Mouse (Mus musculus) MEL-GATA-1-ER (cell line): ENCODE measurements around the gene Tstd2.

Experiments
- DNase-seq: peaks from one replicate; pipeline ENCODE4 v3.0.0-alpha.2; 2012; ENCODE audit warnings: low read depth; ENCODE audit errors: extremely low read depth

Gene Tstd2

DNA sequence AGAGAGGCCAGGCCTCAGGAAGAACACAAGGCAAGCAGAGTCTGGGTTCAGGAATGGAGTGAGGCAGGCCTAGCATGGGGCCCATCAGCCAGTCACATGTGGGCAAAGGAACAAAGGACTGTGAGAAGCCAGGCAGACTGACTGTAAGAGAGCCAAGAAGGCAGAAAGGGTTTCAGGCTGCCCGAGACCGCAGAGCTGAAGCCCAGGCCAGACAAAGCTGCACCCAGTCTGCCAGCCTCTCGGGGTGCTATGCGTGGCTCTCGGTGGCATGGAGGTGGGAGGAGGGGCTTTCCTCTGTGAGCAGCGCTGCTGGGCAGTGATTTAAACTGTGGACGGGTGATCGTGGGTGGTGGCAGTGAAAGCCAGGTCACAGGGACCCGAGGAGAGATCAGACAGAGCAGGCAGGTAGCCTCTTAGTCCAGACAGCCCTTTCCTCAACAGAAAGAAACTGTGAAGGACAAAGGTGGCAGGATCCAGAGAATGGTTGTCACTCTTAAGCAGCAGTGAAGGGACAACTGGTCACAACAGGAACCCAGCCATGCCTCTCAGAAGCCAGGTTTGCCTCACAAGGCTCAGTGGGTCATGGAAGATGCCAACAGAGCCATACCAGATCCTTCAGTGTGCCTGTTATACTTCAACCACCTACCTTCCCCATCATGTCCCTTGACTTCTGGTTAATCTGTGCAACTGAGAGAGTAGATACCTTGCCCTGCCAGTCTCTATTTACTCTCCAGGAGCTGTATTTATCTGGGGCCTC, 53.9 kb downstream of the Tstd2 start:
- DNase-seq = no peak

DNA sequence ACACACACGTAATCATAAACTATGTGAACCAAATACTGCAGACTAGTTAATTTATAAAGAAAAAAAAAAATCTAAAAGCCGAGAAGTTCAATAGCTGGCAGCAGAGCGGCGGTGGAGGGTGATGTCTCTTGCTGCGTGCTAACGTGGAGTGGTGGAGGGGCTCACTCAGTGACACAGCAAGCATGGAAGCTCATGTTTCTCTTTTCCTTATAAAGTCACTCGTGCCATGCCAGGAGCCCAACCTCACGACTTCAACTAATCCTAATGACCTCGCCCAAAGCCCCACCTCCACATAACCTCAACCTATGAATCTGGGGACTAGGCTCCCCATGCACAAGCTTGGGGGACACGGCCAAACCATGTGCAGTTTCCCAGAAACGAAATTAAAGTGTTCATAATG, 55.9 kb downstream of the Tstd2 start:
- no peak for DNase-seq

DNA sequence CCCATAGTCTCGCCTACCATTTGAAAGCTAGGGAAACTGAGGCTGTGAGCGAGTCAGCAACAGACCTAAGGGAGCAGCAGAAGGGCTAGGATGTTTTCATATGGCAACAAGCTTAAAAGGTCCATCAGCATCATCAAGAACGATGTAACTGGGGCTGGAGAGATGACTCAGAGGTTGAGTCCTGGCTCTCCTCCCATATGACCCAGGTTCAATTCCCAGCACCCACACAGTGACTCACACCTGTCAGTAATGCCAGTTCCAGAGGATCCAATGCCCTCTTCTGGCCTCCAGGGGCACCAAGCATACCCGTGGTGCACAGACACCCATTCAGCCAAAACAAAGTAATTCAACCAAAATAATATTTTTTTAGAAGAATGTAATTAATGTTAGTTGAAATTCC, 58.2 kb downstream of the Tstd2 start:
- no peak for DNase-seq

DNA sequence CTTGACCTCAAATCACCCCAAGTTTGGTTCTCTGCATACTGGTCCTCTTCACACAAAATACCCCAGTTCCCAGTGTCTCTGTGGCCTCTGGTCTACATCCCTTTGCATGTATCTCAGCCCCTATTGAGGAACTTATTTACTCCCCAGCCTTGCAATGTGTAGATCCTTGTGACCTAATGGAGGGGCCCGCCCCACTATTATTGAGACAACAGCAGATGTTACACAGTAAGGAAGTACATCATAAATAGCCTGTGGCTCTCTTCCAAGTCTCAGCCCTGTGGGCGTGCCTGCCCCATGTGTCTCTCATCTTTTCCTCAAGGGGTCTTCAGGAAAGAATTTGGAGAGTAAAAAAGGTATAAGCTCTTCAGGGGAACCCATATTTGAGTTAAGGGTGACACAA, 61.6 kb downstream of the Tstd2 start:
- DNase-seq = no peak

DNA sequence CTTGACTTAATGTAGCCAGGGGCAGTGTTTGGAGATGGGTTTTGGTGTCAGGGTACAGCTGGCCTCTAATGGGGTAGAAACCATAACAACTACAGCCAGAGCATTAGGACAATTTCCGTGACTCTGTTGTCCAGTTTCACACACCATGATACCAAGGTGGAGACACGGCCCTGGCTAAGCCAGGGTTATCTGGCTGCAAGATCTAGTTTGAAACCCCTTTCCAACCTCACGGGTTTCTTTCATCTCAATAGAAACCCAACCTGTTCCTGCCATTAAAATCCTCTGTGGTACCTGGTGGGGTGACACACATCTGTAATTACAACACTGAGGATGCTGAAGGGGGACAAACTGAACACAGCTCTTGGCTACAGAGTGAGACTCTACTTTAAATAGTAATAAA, 62.8 kb downstream of the Tstd2 start:
- no peak for DNase-seq

DNA sequence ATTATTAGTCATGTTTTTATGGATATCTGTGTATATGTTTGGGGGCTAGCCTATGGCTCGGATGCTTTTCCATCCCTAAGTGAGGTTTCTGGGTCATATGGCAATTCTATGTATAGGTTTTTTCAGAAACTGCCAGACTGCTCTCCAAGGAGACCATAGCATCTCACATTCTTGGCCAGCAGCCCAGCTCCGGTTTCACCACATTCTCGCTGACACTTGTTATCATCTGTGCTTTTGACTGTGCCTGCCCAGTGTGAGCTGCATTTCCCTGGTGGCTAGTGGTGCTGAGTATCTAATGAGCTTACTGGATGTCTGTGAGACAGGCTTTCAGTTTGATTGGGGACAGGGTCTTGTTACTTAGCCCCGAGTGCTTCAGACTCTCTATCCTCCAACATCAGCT, 64.8 kb downstream of the Tstd2 start:
- peak; percentile 27 for DNase-seq

DNA sequence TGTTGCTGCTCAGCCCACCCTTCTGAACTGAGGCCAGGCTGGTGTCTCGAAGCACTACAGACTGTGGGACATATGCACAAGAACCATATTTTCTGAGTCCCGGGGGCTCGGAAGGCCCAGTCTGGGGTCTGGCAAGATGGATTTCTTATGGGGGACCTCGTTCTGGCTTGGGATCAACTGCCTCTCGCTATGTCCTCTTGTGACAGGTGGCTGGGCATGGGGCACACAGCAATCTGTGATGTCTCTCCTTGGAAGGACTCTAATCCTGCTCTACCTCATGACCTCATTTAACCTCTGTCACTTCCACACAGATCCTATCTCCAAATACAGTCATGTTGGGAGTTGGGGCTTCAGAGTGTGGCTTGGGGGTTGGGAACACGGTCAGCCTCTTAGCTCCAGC, 65.9 kb downstream of the Tstd2 start:
- DNase-seq = no peak

DNA sequence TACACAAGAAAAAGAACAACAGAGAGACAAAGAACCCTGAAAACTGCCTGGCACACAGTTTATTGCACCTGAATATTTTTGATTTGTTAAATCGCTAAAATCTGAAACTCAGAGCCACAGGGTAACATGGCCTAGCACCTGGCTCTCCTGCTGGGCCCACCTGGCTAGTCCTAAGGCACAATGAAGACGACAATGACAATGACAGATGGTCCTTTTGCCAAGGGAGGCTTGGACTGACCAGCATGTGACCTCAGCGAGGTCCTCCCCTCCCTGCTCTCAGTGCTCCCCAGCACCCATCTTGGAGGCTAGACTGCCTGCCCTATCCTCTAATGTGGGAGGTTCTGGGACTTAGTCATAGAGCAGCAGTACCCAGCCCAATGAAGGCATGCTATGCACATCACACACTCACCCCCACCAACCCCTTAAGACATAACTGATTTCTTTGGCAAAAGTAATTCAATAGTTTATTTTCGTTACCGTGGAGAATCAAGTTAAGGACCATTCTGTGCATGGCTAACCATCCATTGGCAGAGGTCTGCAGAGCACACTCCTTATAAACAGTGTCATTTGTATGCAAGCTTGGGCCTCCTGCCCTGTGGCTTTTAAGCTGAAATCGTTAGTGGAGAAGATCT, 68.5 kb downstream of the Tstd2 start:
- no peak for DNase-seq

DNA sequence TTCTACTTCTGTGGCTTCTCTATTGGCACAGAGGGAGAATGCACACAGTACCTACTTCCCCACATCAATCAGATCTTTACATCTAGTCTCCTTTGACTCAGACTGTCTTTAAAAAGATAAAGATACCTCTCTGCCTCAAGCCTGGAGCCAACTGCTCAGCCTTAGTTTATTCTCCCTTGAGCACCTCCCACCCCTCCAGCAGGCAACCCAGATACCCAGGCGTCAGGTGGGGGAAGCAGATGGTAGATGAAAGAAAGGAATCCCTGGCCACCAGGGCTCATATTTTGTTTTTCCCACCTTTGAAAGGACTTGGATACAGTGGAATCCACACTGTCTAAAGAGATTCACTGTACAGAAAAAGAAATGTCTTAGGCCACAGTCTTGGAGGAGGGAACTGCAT, 69.9 kb downstream of the Tstd2 start:
- no peak for DNase-seq

DNA sequence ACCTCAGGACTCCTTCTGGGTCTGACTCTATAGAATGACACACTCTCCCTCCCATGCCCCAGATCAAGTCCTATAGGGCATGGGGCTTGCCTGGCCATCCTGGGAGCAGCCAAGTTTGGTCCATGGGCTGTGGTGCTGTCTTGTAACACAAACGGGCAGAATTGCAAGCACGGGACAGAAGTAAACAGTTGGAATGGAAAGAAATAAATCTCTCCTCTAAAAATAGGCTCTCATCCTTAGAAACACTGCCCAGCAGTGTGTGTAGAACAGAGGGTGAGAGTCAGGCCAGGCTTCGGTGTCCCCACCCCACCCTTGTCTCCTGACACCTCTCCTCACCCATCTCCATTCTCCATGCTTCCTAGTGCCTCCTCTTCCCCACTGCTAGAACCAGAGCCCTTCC, 70.4 kb downstream of the Tstd2 start:
- DNase-seq = no peak

DNA sequence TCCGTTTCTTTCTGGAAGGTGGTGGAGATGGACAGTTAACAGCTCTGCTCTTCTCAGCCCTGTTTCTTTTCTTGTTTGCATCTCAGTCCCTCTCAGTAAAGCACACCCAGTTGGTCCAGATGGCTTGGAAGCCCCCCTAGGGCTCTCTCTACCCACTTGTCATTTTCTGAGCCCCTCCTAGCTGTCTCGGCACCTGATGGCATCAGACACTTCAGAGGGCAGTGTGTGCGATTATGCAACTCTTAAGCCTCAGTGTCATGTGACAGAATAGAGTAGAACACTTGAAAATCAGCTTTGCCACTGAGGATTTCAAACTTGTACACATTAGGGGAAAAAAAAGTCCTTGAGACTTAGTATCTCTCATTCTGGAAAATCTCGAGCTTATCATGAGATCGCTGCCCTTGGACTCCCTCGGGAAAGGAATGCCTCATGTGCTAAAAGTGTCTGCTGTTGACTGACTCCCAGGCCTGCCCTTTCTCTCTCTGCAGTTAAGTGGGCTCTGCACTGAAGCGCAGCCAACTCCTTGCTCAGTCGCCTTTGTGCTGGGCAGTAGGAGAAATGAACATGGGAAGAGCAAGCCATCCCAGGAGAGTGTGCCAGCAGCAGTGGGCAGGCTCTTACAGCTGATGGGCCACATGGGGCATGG, 72.7 kb downstream of the Tstd2 start:
- no peak for DNase-seq

DNA sequence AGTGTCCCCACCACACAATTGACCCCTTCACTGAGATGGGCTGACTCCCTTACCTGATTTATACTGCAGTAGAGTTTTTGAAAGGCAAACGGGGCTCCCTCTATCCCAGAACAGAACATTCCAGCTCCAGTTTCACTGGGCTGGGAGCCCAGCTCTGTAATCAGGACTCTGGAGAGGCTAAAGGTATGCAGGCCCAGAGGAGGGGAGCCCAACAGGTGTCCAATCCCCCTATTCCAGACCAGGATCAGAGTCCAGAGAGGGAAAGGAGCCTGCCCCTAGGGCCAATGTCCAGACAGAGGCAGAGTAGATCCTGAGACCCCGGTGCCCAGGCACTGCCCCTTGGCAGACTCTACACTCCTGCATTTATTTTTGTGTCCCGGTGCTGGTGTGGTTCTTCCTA, 73.5 kb downstream of the Tstd2 start:
- DNase-seq = no peak
